Mouse (Mus musculus): ENCODE results near the gene Ubald1. TPM values are rescaled to one million over a fixed set of nuclear protein-coding genes. Genes with fewer than 3 reads are reported as not detected.

Gene Ubald1
- polyA plus RNA-seq, 1 experiment from 2014 or later = 22.9 TPM

DNA sequence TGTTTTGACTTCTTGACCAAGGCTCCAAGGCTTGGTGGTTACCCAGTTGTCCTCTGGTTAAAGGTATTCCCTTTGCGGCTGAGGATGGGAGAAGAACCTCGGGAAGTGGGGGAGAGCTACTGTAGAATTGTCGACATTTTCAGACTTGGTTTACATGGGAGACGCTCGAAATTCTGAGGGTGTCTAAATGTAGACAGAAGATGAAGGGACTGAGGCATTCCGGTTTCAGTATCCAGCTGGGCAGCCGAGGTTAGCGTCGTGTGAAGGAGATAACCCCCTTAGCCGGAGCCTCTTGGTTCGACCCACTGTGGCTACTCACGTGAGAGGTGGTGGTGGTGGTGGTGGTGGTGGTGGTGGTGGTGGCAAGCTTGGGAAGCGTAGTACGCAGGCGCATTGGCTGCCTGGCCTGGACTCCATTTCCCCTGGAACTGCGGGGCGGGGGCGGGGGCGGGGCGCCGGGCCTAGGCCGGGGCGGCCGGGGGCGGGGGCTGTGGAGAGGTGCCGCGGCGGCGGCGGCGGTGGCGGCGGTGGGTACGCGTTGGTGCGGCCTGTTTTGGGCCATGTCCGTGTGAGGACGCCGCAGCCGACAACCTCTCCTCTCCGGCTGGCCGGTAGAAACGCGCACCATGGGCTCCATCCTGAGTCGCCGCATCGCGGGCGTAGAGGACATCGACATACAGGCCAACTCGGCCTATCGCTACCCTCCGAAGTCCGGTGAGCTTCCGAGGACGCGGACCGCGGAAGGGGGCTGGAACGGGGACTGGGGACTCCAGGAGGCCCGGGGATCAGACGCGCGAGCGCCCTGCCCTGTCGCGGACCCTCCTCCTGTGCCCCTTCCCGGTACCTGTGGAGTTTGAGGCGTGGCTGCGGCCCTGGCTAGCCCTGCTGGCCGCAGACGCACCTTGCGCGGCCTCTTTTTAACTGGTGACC is 5.9 kb upstream of the Ubald1 start, which contains the start of gene Mgrn1:
Mgrn1 (plus strand) TSS at position 490 of the 930 bp plus-strand sequence.
- no peaks in the 10 kb centered on the region; the same call in 1 of the 2 replicates for H3K4me1 ChIP-seq (replicated peaks; ENCODE audit: control insufficient read depth, insufficient read depth, low read length)
- peak within 1 kb of the TSS; percentile 84 for H3K4me2 ChIP-seq (replicated peaks; ENCODE audit: low read depth)
- H3K4me3 ChIP-seq (ENCODE audit: low read depth, low read length) = peak within 1 kb of the TSS; percentile 66
- no peaks in the 10 kb centered on the region for H3K36me3 ChIP-seq (ENCODE audit: control insufficient read depth, insufficient read depth)
- no peaks in the 10 kb centered on the region for H3K9me3 ChIP-seq (ENCODE audit: control insufficient read depth)
- ATAC-seq = peak; percentile 84
- H3K27ac ChIP-seq (ENCODE audit: low read depth, low read length) = peak within 1 kb of the TSS; percentile 84
- no peaks in the 10 kb centered on the region for H3K27me3 ChIP-seq (replicated peaks; ENCODE audit: control insufficient read depth, insufficient read depth, low read length)
- no peak; the same call in 1 of the 2 replicates for TF ChIP-seq CTCF (IDR thresholded peaks at IDR 0.05; ENCODE audit: low read depth)
- peak within 1 kb of the TSS; percentile 82 for H3K9ac ChIP-seq (ENCODE audit: low read depth, low read length)
- WGBS = under 1% methylated on average over 71 of the region's 74 CpGs

GRCm38 (mm10) chr16:4884930-4885329 is 4.8 kb upstream of the Ubald1 start:
- Histone ChIP-seq H3K36me3 (ENCODE audit: control insufficient read depth, insufficient read depth) (no peaks in the 10 kb centered on the region), H3K27ac (ENCODE audit: low read depth, low read length) (0 out of 2 replicates have a peak overlapping the region, but pooled peaks have one; percentile 84), H3K9ac (ENCODE audit: low read depth, low read length) (no peak overlapping the region), H3K9me3 (ENCODE audit: control insufficient read depth) (no peaks in the 10 kb centered on the region), H3K4me1 (replicated peaks; ENCODE audit: control insufficient read depth, insufficient read depth, low read length) (no peaks in the 10 kb centered on the region; the same call in 1 of the 2 replicates), H3K4me2 (replicated peaks; ENCODE audit: low read depth) (no peak overlapping the region), H3K4me3 (ENCODE audit: low read depth, low read length) (no peak overlapping the region), H3K27me3 (replicated peaks; ENCODE audit: control insufficient read depth, insufficient read depth, low read length) (no peaks in the 10 kb centered on the region)
- WGBS = 91% methylated on average over 10 of the region's 10 CpGs
- ATAC-seq = no peak
- no peak for TF ChIP-seq CTCF (IDR thresholded peaks at IDR 0.05; ENCODE audit: low read depth)

DNA sequence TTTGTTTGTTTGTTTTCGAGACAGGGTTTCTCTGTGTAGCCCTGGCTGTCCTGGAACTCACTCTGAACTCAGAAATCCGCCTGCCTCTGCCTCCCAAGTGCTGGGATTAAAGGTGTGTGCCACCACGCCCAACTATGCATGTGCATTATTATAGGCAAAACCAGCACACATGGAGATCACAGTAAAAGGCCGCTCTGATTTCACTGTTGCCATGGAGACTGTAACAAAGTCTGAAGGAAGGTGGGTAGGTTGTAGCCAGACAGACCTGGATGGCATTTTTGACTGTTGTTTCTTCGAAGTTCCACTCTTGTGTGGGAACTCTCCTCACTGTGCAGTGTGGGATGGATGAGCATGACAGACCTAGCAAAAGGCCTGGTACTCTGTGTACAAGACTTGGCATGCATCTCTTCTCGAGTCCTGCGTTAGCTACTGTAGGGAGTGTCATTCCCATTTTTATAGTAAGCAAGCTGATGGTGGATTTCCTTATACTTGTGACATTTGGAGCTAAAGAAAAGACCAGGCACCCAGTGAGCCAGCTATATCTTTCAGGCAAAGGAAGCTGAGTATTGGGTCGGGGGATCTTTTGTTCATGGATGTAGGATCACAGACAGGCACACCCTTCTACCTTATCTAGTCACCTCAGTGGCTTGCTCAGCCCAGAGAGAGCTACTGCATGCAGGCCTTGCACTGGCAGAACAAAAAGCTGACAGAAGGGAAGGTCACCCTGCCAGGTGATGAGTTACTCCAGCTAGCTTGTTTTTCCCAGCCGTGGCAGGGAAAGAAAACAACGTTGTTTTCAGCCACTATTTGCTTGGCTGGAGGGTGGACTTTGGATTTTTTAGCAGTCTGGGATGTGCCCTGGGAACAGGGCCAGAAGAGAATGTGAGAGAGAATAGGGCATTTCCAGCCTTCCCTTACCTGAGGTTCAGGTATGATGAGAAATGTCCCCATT is 1.6 kb upstream of the Ubald1 start:
- no peak for ATAC-seq
- Histone ChIP-seq H3K4me1 (replicated peaks; ENCODE audit: control insufficient read depth, insufficient read depth, low read length) (peaks cover 8% of the 10 kb centered on the region), H3K4me2 (replicated peaks; ENCODE audit: low read depth) (peak overlapping the region; percentile 74), H3K9ac (ENCODE audit: low read depth, low read length) (no peak overlapping the region), H3K36me3 (ENCODE audit: control insufficient read depth, insufficient read depth) (no peaks in the 10 kb centered on the region; the same call in 1 of the 2 replicates), H3K27ac (ENCODE audit: low read depth, low read length) (peak overlapping the region; percentile 97), H3K4me3 (ENCODE audit: low read depth, low read length) (peak overlapping the region; percentile 87), H3K27me3 (replicated peaks; ENCODE audit: control insufficient read depth, insufficient read depth, low read length) (no peaks in the 10 kb centered on the region), H3K9me3 (ENCODE audit: control insufficient read depth) (no peaks in the 10 kb centered on the region)
- WGBS = 60% methylated on average over 10 of the region's 10 CpGs
- TF ChIP-seq CTCF (IDR thresholded peaks at IDR 0.05; ENCODE audit: low read depth) = no peak

DNA sequence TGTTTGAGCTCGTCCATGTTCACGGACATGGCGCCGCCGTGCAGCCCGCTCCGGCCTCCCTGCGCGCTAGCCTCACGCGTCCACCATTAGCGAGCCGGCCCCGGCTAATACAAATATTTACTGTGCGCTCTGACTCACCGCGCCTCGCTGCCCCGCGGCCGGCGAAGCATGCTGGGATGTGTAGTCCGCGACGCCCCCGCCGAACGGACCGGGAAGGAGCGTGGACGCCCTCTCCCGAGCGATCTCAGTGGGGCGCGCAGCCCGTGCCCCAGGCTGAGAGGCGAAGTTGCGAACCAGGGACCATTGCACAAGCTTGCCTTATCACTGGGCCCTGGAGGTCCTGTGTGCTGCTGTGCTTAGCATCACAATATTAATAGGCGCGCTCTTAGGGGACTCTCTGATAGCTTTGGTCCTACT is 399 bp downstream of the Ubald1 start:
- peak overlapping the region; percentile 97 for H3K27ac ChIP-seq (ENCODE audit: low read depth, low read length)
- peak; percentile 68 for ATAC-seq
- H3K4me2 ChIP-seq (replicated peaks; ENCODE audit: low read depth) = peak overlapping the region; percentile 74
- no peaks in the 10 kb centered on the region for H3K27me3 ChIP-seq (replicated peaks; ENCODE audit: control insufficient read depth, insufficient read depth, low read length)
- peaks cover 8% of the 10 kb centered on the region for H3K4me1 ChIP-seq (replicated peaks; ENCODE audit: control insufficient read depth, insufficient read depth, low read length)
- peaks cover 18% of the 10 kb centered on the region; the same call in 1 of the 2 replicates for H3K36me3 ChIP-seq (ENCODE audit: control insufficient read depth, insufficient read depth)
- under 1% methylated on average over 40 of the region's 40 CpGs for WGBS
- peak overlapping the region; percentile 87 for H3K9ac ChIP-seq (ENCODE audit: low read depth, low read length)
- peak; percentile 67 for TF ChIP-seq CTCF (IDR thresholded peaks at IDR 0.05; ENCODE audit: low read depth)
- H3K9me3 ChIP-seq (ENCODE audit: control insufficient read depth) = no peaks in the 10 kb centered on the region
- peak overlapping the region; percentile 87 for H3K4me3 ChIP-seq (ENCODE audit: low read depth, low read length)

DNA sequence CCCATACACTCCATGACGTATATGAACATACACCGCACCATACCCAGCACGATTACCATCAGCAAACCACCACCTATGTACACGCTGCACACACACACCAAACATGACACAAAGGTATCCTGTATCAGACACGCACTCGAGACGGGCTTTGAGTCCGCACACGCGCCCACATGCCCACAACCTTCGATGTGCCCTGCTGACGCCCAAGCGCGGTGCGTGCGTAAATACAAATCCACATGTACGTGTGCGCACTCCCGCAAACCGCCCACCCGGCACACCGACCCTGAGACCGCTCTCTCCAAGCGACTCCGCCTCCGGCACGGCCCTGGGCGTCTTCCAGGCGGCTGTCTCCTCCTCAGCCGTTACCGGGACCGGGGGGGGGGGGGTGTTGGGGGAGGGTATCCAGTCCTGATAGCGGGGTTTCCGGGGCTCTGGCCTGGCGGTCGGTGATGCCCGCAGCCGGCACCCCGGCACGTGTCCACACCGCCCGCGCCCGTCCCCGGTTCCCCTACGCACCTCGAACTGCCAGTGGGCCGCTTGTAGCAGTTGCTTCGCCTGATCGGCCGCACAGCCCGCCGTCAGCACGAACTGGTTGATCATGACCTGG is 911 bp downstream of the Ubald1 start:
- no peaks in the 10 kb centered on the region for H3K27me3 ChIP-seq (replicated peaks; ENCODE audit: control insufficient read depth, insufficient read depth, low read length)
- peak; percentile 8 for ATAC-seq
- TF ChIP-seq CTCF (IDR thresholded peaks at IDR 0.05; ENCODE audit: low read depth) = no peak

More for the DNA sequence above, 911 bp downstream of the Ubald1 start:
- H3K4me2 ChIP-seq (replicated peaks; ENCODE audit: low read depth) = peak overlapping the region; percentile 74
- H3K36me3 ChIP-seq (ENCODE audit: control insufficient read depth, insufficient read depth) = peaks cover 24% of the 10 kb centered on the region; the same call in 1 of the 2 replicates
- WGBS = 0% methylated on average over 53 of the region's 54 CpGs
- H3K27ac ChIP-seq (ENCODE audit: low read depth, low read length) = peak overlapping the region; percentile 97
- H3K9ac ChIP-seq (ENCODE audit: low read depth, low read length) = peak overlapping the region; percentile 87
- H3K4me3 ChIP-seq (ENCODE audit: low read depth, low read length) = peak overlapping the region; percentile 87
- peaks cover 8% of the 10 kb centered on the region for H3K4me1 ChIP-seq (replicated peaks; ENCODE audit: control insufficient read depth, insufficient read depth, low read length)
- no peaks in the 10 kb centered on the region for H3K9me3 ChIP-seq (ENCODE audit: control insufficient read depth)
